In genomic region chr3:135628000-135628705, GRCm38 (mm10) we compare ENCODE assay signal across 19 mouse cellular contexts.
DNase-seq lines count a peak whose midpoint lies in the region; ATAC-seq and TF ChIP-seq lines count a peak whose summit lies in the region.
"Had no signal": no experiment of that assay in that cellular context is flagged by ENCODE, and none has a peak within 500 bp of the region (broad histone marks: within the 10 kb centered on the region; RNA-seq: fewer than 3 reads in every experiment).

No protein-coding gene starts in this region.

- H3K4me3 ChIP-seq in kidney, embryonic 15.5 days (replicated peaks), result no peak overlapping the region
- H3K4me3 ChIP-seq in C2C12 (ENCODE audit: insufficient read depth, poor library complexity, severe bottlenecking), result no peak overlapping the region
- no peak overlapping the region for H3K4me3 ChIP-seq in macrophage (ENCODE audit: inconsistent target)
- no peak overlapping the region for H3K4me3 ChIP-seq in forebrain, embryonic 12.5 days (replicated peaks)
- H3K4me3 ChIP-seq: embryonic facial prominence, embryonic 13.5 days; hindbrain, embryonic 15.5 days; left cerebral cortex, adult 2 months; neural tube, embryonic 15.5 days had no signal

- H3K79me2 ChIP-seq in C2C12 (ENCODE audit: control insufficient read depth, insufficient read depth), result no peaks in the 10 kb centered on the region
- H3K79me2 ChIP-seq in macrophage (ENCODE audit: inconsistent target), result no peaks in the 10 kb centered on the region; the same call in 1 of the 2 replicates

- H3K36me3 ChIP-seq in kidney, embryonic 15.5 days, result peaks cover 35% of the 10 kb centered on the region
- peaks cover 38% of the 10 kb centered on the region for H3K36me3 ChIP-seq in C2C12 (ENCODE audit: control insufficient read depth, insufficient read depth)
- peaks cover 45% of the 10 kb centered on the region for H3K36me3 ChIP-seq in macrophage (ENCODE audit: inconsistent target)
- 0 out of 2 replicates have a peak, but pooled peaks cover 6% of the 10 kb centered on the region for H3K36me3 ChIP-seq in forebrain, embryonic 12.5 days (replicated peaks)

- no peak for TF ChIP-seq CTCF in C2C12 (IDR thresholded peaks at IDR 0.05; ENCODE audit: control insufficient read depth, insufficient read depth, insufficient read length)

- WGBS in kidney, embryonic 15.5 days, result 78% methylated on average over 9 of the region's 9 CpGs
- WGBS in macrophage (ENCODE audit: missing documents), result 53% methylated on average over 9 of the region's 9 CpGs
- 95% methylated on average over 9 of the region's 9 CpGs for WGBS in forebrain, embryonic 12.5 days

- peak; percentile 17 for DNase-seq in adrenal gland, adult 2 months
- no peak for DNase-seq in adrenal gland, postnatal 14 days
- no peak for DNase-seq in kidney, adult 9 months
- DNase-seq in layer of hippocampus, adult 9-11 months, result no peak
- DNase-seq: cerebellum, postnatal 14 days; forebrain, postnatal 0 days; gastrocnemius, postnatal 25 days; right cerebral cortex, adult 18-20 months; thymus, postnatal 14 days had no signal

- no peaks in the 10 kb centered on the region for H3K9me3 ChIP-seq in kidney, embryonic 15.5 days (replicated peaks)
- H3K9me3 ChIP-seq in forebrain, embryonic 12.5 days, result no peaks in the 10 kb centered on the region
- H3K9me3 ChIP-seq: embryonic facial prominence, embryonic 13.5 days; hindbrain, embryonic 15.5 days; neural tube, embryonic 15.5 days had no signal

- ATAC-seq in kidney, embryonic 15.5 days (replicated peaks; ENCODE audit: low FRiP score), result no peak
- ATAC-seq in forebrain, embryonic 12.5 days (ENCODE audit: low FRiP score), result no peak
- ATAC-seq: activated CD4-positive, CD25-positive, alpha-beta regulatory T cell, adult 4 months; forebrain, postnatal 0 days; midbrain, embryonic 16.5 days had no signal

- peak overlapping the region; percentile 61 for H3K27ac ChIP-seq in kidney, embryonic 15.5 days
- H3K27ac ChIP-seq in macrophage, result peak overlapping the region; percentile 62
- H3K27ac ChIP-seq in forebrain, embryonic 12.5 days, result no peak overlapping the region
- H3K27ac ChIP-seq: embryonic facial prominence, embryonic 13.5 days; hindbrain, embryonic 15.5 days; left cerebral cortex, adult 2 months; neural tube, embryonic 15.5 days had no signal

- H3ac ChIP-seq in C2C12 (ENCODE audit: control insufficient read depth, insufficient read length, low read depth), result no peak overlapping the region

- H3K4me1 ChIP-seq in kidney, embryonic 15.5 days, result peaks cover 18% of the 10 kb centered on the region
- no peaks in the 10 kb centered on the region for H3K4me1 ChIP-seq in forebrain, embryonic 12.5 days
- H3K4me1 ChIP-seq: embryonic facial prominence, embryonic 13.5 days; hindbrain, embryonic 15.5 days; neural tube, embryonic 15.5 days had no signal

- H3K4me2 ChIP-seq in kidney, embryonic 15.5 days, result no peak overlapping the region
- no peak overlapping the region for H3K4me2 ChIP-seq in forebrain, embryonic 12.5 days
- H3K4me2 ChIP-seq: embryonic facial prominence, embryonic 13.5 days; hindbrain, embryonic 15.5 days; neural tube, embryonic 15.5 days had no signal

- no peaks in the 10 kb centered on the region for H3K79me3 ChIP-seq in C2C12 (ENCODE audit: low read depth)

- H3K9ac ChIP-seq in kidney, embryonic 15.5 days, result no peak overlapping the region
- no peak overlapping the region for H3K9ac ChIP-seq in forebrain, embryonic 12.5 days
- H3K9ac ChIP-seq: embryonic facial prominence, embryonic 13.5 days; forebrain, postnatal 0 days; hindbrain, embryonic 15.5 days; neural tube, embryonic 15.5 days had no signal

- H3K27me3 ChIP-seq in kidney, embryonic 15.5 days, result no peaks in the 10 kb centered on the region
- no peaks in the 10 kb centered on the region for H3K27me3 ChIP-seq in C2C12 (ENCODE audit: control insufficient read depth, insufficient read depth, insufficient read length)
- no peaks in the 10 kb centered on the region for H3K27me3 ChIP-seq in forebrain, embryonic 12.5 days
- H3K27me3 ChIP-seq: embryonic facial prominence, embryonic 13.5 days; hindbrain, embryonic 15.5 days; neural tube, embryonic 15.5 days had no signal

TF ChIP-seq in C2C12, 6 proteins besides CTCF, POLR2A, EP300 and RAD21:
- TF ChIP-seq USF1 (IDR thresholded peaks at IDR 0.05; ENCODE audit: low read depth) (peak; percentile 79), MAX (IDR thresholded peaks at IDR 0.05) (no peak)
